Mouse (Mus musculus): ENCODE measurements around the gene Anxa4.

The Anxa4 gene

DNA sequence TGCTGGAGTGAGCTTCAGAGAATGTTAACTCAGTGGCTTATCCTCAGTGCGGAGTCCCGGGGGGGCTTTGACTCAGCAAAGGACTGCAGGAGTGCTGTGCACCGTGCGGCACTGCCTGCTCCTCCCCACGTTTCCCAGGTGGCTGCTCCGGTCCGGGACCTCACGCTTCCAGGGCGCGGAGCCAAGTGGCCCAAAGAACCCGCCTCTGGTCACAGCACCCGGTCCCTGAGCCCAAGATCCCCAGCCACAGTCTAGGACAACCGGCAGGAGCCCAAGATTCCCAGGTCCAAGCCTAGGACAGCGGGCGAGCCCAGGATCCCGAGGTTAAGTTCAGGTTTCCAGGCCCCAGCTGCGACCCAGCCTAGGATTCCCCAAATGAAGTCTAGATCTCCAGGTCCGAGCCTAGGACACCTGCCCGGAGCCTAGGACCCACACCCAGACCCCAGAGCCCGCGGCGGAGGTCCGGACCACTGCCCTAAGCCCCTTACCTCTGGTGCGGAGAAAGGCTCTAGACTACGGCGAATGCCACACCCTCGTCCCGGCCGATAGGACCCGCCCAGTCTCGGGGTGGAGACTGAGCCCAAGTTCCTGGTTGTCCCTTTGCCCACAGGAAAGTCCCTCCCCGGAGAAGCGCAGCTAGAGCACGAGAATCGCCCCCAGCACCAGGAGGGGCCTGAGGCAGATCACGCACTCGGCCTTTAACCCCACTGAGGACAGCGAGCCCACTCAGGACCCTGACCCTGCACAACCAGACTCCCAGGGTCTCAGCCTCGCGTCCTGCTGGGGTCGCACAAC, at the start of gene Anxa4:
TSS of gene Anxa4 (minus strand) at position 564 of the 795 bp plus-strand sequence.
- DNase-seq (ENCODE audit: low read depth, low spot score), result peak; percentile 43

DNA sequence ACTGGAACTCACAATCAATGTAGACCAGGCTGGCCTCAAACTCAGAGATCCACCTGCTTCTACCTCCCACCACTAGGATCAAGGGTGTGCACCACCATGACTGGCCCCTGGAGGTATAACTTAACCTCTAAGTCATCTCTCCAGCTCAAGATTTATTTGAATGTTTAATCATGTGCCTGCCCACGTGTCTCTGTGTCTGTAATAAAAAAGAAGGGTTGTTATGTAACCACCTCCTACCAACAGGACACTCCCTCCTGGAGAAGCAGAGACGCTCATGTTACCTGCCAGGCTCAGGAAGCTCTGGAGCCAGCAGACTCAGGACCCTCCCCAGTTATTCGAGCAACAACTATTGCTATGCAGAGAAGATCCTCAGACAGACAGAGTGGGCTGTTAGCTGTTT, 48.6 kb upstream of the Anxa4 start:
- DNase-seq (ENCODE audit: low read depth, low spot score), result no peak

DNA sequence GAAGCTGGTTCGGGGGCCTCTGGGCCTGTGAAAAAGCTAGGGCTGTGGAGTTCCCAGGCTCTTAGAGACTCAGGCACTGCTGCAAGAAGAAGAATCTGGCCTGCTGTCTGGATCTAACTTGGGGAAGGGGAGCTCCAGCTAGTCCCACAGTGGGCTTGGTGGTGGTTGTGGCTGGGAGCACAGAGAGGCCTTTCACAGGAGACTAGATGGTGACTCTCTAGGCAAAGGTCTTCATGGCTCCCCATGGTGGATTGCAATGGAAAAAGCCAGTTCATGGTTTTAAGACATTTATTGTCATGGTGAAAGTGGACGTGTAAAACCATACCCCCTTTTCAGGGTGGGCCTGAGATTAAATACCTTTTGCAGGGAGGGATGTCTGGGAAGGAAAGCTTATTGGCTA, 45.7 kb upstream of the Anxa4 start:
- DNase-seq (ENCODE audit: low read depth, low spot score), result no peak

DNA sequence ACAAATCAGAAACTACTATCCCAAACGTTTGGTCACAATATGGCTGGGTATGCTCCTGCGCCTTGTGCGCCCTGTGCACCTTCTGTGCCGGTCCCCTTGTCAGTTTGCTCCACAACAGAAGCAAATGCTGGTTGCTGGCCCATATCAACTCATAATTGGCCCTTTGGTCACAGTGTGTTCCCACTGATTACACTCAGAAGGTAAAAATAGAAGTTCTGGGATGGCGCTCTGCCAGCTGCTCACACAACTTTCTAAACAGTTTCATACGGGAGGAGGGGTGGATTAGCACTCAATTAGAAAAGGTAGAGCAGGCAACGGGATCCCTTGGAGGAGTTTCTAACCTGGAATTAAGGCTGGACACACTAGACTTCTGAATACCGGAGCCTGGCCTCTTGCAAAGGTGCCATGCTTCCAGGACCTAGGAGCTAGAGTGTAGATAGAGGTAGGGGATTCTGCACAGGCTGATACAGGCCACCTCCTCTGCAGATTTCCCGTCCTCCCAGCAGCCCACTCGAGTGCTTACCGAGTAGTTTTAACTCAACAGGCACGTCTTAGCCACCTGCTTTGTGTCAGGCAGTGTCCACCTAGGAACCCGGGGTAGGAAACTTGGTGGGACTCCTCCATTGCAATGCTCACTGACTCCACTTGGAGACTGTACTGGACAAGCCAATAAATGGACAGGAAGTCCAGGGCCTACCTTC, 39.6 kb upstream of the Anxa4 start:
- no peak for DNase-seq (ENCODE audit: low read depth, low spot score)

DNA sequence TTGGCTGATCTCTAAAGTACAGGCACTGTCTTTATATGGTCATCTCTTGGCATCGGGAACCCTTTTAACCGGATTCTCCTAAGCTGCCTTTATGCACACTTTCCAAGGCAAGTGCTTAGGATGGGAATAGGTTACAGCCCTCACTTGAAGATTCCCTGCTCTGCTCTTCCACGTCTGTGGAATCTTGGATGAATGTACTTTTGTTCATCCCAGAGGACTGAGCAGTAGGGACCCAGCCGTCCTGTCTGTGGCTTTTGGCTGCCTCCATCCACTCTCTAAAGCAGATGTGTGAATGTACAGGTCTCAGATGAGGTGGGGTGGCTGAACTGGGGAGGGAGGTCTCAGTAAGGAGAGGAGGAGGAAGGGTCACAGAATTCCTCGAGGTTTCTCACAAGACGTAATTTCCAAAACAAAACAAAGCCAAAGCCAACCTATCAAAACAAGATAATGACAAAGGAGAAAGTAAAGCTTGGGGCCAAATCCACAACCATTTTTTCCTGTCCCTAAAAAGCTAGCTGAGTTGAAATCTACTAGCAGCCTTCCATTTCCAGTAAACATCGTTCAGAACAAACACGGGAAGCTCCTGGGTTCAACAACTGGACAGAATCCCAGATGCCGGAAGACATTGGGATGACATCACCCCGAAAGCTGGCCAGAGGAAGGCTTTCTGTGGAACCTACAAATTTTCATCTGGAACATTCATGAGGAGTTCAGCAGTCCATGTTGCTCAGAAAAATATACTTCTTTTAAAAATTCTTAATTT, 37.5 kb upstream of the Anxa4 start:
- DNase-seq (ENCODE audit: low read depth, low spot score), result no peak

DNA sequence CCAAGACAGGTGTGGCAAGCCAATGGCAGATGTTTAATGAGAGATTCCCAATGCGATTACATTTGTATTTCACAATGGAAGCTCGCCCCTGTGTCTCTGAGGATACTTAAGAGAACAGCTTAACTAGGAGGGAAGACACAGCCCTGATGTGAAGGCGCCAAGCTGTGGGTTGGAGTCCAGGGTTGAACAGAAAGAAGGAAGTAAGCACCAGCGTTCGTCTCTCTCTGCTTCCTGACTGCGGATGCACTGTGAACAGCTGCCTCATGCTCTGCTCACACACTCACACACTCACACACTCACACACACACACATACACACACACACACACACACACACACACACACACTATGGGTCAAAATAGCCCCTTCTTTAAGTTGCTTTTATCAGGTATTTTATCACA, 36.4 kb upstream of the Anxa4 start:
- DNase-seq (ENCODE audit: low read depth, low spot score), result no peak

DNA sequence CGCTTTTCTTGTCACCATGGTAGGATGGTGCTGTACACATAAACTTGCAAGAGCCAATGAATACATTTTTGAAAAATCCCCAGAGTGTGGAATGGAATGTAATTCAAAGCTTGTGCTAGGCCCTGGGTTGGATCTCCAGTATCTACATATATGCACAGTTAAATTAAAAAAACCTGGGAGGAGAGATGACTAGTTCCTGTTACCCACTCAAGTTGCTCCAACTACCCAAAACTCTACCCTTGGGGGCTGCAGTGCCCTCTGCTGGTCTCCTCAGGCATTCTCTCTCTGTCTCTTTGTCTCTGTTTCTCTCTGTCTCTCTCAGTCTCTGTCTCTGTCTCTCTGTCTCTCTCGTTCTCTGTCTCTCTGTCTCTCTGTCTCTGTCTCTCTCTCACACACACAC, 34.0 kb upstream of the Anxa4 start:
- DNase-seq (ENCODE audit: low read depth, low spot score), result no peak

DNA sequence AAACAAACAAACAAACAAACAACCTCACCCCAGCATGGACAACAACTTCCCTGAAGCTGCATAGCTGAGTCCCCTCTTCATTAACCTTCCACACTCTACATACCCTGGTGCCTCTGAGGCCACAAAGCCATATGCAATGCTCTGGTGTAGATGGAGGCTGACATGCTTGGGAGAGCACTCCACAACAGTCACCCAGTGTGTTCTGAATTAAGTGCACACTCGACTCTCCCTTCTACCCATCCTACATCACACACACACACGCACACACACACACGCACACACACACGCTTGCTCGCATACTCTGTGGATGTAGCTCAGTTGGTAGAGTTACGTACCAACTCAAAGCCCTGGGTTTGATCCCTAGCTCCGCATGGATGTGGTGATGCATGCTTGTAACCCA, 31.0 kb upstream of the Anxa4 start:
- no peak for DNase-seq (ENCODE audit: low read depth, low spot score)

DNA sequence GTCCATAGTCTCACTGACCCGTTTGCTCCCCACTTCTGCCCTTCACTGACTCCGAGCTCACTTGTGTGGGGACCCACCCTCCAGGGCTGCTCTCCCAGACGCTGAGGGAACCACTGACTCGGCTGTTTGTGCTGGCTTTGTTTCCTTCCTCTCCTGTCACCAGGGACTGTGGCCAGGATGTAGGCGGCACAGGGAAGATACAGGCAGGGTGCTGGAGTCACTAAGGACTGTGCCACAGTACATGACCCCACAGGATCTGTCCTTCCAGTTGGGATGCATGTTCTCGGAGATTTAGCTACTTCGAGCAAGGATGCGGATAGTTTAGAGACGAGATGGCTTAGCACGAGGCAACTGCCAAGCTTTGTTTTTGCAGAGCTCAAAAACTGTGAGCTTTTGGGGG, 30.4 kb upstream of the Anxa4 start:
- DNase-seq (ENCODE audit: low read depth, low spot score), result no peak

DNA sequence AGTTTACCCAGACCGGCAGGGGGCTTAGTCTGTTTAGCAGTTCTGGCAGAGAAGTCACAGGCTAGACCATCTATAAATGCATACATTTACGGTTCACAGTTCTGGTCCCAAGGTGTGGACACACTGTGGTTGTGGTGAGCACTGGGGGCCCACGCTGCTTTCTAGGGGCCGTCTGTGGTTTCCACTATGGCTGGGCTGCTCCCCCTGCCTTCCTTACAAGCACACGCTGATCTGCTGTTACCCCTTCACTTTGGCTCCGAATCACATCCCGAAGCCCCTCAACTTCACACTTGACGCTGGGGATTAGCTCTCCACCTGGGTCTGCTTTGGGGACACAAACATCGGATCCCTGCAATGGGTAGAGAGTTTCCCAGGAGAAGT, 29.7 kb upstream of the Anxa4 start:
- no peak for DNase-seq (ENCODE audit: low read depth, low spot score)

DNA sequence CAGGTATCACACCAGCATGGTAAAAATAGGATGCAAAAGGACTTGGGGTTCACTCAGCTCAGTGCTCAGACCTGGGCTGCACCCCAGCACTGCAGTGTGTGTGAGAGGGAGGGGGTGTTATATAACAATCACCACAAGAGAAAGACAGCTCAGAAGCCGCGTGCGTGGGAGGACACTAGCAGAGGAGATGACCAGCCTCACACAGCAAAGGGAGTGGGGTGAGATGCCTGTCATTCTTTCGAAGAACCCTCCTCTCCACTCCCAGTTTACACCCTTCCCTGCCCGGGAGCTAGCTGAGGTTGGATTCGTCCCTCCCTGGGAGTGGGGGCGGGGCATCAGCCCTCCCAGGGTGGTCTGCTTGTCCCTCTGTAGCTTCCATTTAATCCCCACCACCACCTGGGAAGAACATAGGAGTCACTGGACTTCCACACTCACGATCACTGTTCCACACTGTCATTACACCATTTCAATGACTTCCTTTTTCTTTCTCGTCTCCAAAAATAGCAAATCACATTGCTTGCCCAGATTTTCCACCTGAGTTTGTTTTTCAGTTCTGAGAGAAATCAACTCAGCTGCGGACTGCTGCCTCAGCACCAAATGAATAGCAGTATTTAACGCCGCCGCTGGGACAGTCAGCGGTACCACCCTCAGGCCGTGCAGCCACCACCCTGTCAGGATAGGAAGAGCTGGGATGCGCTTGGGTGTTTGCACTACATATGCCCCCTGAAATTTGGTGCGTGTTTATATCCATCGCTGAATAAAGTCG, 29.1 kb upstream of the Anxa4 start:
- DNase-seq (ENCODE audit: low read depth, low spot score), result no peak

DNA sequence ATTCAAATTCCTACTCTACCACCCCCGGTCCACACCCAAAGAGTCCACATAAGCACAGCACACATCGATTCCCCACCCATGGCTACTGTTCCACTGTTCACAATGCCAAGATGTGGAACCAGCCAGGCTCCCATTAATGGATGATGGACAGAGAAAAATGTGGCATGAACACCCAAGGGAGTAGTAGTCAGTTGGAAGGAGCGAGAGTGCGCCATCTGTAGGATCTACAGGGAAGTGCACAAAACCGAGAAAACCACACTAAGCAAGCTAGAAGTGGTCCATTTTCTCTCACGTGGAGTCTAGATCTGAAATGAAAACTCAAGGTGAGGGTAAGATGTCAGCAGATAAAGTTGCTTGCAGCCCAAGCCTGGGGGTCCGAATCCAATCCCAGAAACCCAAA, 27.3 kb upstream of the Anxa4 start:
- DNase-seq (ENCODE audit: low read depth, low spot score), result no peak

DNA sequence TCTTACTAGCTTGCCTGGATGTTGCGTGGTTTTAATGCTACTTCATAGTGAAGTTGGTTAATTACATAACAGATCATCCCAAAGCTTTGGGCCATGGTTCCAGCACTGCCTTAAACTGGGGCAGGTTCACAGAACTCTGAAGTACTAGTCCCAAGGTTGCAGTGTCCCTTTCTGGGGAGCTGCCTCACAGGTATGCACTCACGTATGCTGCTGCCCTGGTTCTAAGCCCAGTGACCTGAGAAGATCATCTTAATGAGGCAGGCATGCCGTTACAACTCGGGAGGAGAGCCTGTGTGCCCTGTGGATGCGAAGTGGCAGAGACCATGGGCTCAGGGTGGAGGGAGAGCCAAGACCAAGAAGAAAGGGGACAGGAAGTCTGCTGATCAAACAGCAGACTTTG, 26.5 kb upstream of the Anxa4 start:
- DNase-seq (ENCODE audit: low read depth, low spot score), result no peak

DNA sequence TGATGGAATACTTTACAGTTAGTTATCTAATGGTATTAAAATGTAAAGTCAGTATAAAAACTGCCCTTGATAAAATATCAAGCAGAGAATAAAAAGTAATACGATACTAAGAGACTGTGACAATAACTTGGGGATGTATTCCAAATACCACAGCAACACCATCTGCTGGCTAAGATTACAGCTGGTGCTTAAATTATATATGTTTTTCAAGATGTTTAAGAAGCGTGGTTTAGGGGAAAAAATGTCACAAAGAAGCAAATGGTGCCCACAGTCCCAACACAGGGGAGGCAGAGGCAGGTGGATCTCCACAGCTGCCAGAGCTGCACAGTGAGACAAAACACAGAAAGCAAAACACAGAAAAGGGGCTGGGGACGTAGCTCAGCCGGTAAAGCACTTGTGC, 25.5 kb upstream of the Anxa4 start:
- no peak for DNase-seq (ENCODE audit: low read depth, low spot score)

DNA sequence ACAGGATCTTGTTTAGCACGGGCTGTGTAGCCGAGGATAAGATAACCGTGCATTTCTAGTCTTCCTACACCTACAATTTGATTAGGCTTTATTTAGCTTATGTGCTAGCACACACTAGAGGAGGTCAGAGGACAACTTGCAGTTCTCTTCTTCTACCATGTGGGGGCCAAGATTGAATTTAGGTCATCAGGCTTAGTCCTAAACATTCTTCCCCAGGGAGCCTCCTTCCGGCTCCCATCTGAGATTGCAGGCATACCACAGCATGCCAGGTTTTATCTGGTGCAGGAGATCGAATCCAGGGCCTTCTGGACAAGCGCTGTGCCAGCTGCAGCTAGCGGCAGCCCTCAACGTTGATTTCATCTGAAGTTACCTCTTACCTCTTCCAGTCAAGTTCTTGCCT, 23.2 kb upstream of the Anxa4 start:
- DNase-seq (ENCODE audit: low read depth, low spot score), result peak; percentile 54

DNA sequence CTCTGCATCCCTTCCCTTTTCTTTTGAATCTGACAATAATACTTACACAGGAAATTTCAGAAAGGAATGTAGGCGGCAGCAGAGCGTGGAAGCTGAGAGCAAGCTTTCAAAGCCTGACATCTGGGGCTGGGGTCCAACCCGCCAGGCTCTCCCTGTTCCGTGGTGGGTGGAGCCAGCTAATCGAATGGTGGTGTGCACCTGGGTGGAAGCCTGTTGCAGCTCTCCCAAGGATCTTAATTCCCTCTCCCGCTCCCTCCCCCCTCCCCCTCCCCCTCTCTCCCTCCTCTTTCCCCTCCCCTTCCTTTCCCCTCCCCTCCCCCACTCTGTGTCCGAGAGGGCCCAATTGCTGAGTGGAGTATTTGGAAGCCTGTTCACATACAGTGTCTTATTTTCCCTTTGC, 22.1 kb upstream of the Anxa4 start:
- DNase-seq (ENCODE audit: low read depth, low spot score), result peak; percentile 43

DNA sequence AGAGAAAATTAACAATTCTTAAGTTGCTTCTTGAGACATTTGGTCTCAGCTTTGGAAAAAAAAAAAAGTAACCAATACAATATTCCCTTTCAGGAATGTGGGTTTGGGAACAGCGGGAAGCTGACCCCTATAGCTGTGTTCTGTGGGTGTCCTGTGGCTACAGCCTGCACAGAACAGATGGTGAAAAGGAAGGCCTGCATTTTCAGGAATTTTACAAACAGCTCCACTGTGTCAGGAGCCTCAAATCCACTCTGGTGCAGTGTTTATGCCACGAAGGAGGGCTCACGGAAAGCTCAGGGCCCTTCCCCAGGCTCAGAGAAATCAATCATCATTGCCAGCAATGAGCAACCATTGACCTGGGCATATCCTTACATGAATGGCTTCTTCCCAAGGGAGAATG, 21.5 kb upstream of the Anxa4 start:
- no peak for DNase-seq (ENCODE audit: low read depth, low spot score)

DNA sequence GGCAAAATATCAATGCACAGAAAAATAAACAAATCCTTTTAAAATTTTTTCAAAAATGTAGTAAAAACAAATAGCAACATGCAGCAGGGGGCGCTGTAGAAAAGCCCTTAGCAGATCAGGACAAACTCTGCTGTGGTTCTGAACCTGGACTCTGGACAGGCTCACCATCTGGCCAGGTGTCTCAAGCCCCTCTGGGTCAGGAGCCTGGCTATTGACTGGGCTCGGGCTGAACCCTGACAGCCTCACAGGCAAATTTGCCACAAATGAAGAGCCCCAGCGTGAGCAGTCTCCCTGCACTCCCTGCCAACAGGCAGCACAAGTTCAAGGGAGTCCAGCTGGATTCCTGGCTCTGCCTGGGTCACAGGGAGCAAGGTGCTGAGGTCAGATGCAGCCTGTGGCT, 20.0 kb upstream of the Anxa4 start:
- no peak for DNase-seq (ENCODE audit: low read depth, low spot score)

DNA sequence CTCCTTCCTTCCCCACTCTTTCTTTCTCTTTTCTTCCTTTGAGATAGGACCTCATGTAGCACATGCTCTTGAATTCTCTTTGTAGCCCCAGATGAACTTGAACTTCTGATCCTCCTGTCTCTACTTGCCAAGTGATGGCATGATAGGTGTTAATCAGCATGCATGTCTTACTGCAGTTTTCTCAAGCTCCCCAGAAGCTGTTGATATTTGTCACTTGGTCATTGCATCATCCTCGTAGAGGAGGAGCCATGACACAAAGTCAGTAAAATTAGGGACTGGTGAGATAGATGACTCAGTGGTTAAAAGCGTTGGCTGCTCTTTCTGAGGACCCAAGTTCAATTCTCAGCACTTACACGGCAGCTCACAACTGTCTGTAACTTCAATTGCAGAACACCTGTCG, 19.5 kb upstream of the Anxa4 start:
- DNase-seq (ENCODE audit: low read depth, low spot score), result no peak

DNA sequence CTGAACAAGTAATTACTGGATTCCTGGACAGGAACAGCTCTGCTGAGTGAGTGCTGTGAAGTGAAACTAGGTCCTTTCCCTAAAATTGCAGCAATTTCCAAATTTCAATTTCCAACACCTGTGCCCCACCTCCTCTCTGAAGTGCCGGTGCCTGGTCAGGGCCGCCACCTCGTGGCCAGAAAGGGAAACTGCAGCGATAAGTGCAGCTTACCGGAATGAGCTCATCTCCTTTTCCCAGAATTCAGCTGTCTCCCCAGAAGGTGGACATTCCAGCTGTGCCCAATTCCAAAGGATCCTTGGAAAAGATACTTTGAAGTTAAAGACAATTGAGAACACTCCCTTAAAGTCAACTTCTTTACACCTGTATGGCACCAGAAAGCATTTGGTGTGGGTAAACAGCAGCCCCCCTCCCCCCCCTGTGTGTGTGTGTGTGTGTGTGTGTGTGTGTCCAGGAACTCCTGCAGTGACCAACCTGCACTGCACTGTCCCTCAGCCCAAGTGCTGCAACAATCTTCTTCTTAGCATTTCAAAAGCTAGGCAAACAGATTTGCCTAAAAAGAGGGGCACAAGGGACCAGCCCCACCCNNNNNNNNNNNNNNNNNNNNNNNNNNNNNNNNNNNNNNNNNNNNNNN, 13.2 kb upstream of the Anxa4 start:
- peak; percentile 51 for DNase-seq (ENCODE audit: low read depth, low spot score)

DNA sequence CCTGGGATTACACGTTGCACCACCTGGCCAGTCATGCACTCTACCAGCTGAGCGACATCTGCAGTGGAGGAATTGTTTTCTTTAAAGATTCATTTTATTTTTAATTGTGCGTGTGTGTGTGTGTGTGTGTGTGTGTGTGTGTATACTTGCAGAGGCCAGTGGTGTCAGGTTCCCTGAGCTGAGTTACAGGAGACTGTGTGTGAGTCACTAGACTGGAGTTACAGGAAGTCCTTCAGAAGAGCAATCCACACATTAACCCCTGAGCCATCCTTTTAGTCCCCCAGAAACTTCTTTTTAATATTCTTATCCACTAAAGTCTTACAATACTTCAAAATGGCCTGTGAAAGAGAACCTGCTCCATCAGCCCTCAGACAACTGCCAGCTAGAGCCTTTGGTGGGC, 11.3 kb upstream of the Anxa4 start:
- DNase-seq (ENCODE audit: low read depth, low spot score), result no peak

DNA sequence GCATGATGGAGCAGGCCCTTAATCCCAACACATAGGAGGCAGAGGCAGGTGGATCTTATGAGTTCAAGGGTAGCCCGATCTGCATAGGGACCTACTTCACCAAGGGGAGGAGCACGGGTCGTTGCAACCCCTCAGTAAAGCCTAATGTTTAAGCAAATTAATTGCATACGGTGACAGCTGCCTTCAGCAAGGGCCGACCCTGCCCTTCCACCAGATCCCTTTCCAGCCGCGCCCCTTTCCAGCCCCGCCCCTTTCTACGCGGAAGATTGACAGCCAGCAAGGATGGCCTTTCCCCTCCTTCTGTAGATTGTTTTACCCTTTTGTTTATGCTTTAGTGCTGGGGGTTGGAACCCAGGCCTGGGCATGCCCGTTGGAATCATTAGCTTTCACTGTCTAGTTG, 8.0 kb upstream of the Anxa4 start:
- DNase-seq (ENCODE audit: low read depth, low spot score), result no peak
